Mouse (Mus musculus) CD4-positive helper T cell, adult 2 months (primary cell): Measurements from ENCODE around the gene Itfg2.

Experiments
- DNase-seq: peaks from one replicate; pipeline ENCODE4 v3.0.0-alpha.2; 2012; ENCODE audit warnings: low read depth, missing footprints, low spot score

Itfg2 gene

DNA sequence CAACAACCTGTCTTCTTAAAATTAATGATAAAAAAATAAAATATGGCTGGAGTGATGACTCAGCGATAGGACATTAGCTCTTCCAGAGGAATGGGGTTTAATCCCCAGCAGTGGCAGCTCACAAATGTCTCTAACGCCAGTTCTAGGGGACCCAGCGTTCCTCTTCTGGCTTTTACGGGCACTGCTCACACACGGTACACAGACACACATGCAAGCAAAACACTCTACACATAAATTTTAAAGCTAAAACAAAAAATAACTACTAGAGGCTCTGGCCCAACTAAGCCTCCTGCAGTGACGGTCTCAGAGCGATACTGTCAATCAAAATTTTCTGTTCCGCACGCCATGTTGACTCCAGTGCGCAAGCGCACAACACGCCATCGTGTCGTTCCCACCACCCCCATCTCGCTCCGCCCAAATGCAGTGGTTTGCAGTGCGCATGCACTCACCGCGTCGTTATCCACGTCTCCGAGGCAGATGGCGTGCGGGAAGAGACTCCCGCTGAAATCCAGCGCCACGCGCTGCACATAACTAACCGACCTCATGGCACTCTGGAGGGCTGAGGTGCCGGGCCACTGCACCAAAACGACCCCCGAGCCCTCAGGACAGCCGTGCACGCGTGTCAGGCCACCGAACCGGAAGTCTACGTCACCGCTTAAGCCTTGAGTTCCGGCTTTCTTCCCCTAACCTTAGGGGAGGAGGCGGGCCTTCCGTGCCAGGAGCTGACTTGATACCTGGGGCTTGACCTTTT lies at the start of gene Itfg2:
Gene Itfg2, minus strand, starts transcription at position 663 of the 751 bp plus-strand sequence.
- DNase-seq, result peak; percentile 98

DNA sequence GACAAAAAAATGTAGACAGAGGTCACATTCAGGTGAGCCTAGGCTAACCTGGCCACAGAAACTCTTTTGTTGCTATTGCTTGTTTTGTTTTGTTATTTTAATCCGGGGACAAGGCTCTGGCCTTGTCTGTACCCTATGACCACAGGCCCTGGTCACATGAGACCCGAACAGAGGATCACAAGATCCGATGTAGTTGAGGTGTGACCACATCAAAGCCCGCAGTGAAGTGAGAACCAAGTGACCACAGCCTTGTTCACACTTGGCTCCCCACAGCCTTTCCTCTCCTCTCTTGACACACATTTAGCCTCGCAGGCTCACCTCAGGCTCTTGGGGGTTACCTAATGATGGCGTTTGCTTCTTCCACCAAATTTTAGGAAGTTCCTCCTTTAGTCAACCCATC lies 49.4 kb upstream of the Itfg2 start:
- DNase-seq, result no peak

DNA sequence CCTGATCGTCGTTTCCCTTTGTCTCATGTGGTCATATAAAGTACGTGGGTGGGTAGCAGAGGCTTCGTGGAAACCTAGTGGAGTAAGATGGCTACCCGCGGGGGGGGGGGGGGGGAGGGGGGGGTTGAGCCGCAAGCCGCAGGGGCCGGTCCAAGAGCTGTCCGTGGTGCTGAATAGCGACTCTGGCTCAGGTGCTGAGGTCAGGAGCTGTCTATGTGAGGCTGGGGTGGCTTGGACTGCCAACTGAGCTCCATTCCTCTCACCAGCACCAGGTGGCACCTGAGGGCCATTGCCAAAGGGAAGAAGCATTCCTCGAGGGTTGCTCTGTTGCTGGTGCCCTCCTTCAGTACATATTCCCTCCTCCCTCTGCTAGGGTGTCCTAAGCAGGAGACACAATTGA lies 44.7 kb upstream of the Itfg2 start:
- DNase-seq, result peak; percentile 10

- no peak for DNase-seq
Measured at GRCm38 (mm10) chr6:128467298-128467697, 42.6 kb upstream of the Itfg2 start.

DNA sequence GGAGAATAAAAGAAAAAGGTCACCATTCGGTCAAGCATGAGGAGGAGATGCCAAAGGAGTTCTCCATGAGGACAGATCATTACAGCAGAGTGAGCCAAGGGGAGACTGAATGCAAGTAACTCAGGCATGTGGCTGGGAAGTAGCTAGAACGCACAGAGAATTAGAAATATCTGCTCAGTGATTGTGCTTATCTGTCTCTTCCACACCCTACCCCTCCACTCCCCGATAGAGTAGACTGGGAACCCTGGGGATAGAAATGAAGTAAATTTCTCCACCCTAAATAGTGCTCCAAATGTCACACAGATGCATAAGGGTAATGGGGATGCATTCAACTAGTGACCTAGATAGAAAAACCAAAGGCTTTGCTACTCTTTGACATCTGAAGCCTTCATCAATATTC lies 41.8 kb upstream of the Itfg2 start:
- no peak for DNase-seq

- DNase-seq, result no peak
Measured at GRCm38 (mm10) chr6:128466043-128466442, 41.3 kb upstream of the Itfg2 start.

- DNase-seq, result no peak
Measured at GRCm38 (mm10) chr6:128464996-128465395, 40.3 kb upstream of the Itfg2 start.

DNA sequence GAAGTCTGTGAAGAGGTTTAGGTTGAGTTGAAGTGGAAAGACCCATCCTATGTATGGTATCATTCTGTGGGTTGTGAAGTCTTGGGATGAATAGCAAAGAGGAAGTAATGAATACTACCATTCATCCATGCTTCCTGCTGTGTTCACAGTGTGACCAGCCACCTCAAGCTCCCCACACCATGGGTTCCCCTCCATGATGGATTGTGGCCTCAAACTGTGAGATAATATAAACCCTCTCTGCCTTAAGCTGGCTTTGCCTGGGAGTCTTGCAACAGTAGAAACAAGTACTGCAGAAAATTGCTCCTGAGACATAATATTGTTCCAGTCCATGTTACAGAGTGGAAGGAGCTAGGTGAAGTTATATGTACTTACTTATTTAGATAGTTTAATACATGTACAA lies 36.9 kb upstream of the Itfg2 start:
- no peak for DNase-seq

DNA sequence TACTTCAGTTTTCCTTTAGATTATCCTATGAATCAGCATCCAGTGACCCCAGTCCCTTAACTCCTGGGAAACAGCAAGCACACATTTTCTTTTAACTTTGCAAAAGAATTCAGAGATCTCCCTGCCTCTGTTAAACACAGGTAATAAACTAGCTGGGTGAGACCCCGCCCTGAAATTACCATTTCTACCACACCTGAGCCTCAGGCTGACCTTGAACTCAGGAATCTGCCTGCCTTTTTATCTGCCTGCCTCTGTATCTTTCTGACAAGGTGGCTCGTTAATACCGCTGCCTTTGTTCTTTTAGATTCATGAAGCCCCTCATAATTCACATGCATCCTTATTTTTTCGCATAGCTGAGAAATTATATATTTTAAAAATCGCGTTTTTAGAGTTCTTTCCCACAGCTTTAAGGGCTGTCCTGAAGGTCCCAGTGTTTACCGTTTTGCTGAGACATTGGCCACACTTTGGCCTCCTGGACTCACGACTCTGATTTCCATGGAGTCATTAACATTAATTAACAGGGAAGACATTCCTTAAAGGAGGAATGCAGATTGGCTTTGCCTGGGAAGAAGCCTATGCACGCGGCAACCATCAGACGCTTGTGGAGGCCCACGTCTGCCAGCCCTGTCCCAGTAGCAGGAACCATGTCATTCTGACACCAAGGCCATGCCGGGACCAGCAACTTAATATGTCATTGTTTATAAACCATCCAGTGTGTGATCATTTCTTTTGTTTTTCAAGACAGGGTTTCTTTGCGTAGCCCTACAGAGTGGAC lies 36.2 kb upstream of the Itfg2 start:
- DNase-seq, result no peak

DNA sequence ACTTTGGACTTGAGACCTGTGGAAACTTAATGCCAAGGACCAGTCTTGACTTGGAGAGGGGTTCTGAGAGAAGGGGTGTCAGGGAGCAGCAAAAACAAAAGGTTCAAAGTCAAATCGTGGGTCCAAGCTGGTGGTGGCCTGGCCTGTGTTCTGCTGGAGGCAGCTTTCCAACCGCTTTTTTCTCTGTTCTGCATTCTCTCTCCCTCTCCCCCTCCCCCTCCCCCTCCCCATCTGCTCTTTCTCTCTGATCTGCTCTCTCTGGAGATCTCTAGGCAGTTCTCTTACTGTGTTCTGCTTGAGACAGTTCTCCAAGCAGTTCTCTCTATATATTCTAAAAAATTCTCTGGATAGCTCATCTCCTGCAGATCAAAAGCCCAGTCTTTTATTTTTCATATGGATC lies 35.6 kb upstream of the Itfg2 start:
- DNase-seq, result no peak

DNA sequence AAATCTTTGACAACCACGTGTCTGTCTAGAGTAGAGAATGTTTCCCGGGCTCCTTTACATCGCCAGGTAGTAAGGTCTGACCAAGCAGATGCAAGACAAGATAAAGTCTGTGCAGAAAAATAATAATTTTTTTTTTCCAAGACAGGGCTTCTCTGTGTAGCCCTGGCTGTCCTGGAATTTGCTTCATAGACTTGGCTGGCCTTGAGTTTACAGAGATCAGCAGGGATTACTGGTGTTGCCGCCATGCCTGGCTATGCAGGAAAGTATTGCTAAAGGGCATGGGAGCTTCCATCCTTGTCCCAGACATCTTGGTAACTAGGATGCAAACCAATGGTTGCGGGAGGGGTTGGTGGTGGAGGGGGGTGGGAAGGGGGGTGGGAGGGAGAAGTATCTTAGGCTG lies 32.5 kb upstream of the Itfg2 start:
- no peak for DNase-seq

DNA sequence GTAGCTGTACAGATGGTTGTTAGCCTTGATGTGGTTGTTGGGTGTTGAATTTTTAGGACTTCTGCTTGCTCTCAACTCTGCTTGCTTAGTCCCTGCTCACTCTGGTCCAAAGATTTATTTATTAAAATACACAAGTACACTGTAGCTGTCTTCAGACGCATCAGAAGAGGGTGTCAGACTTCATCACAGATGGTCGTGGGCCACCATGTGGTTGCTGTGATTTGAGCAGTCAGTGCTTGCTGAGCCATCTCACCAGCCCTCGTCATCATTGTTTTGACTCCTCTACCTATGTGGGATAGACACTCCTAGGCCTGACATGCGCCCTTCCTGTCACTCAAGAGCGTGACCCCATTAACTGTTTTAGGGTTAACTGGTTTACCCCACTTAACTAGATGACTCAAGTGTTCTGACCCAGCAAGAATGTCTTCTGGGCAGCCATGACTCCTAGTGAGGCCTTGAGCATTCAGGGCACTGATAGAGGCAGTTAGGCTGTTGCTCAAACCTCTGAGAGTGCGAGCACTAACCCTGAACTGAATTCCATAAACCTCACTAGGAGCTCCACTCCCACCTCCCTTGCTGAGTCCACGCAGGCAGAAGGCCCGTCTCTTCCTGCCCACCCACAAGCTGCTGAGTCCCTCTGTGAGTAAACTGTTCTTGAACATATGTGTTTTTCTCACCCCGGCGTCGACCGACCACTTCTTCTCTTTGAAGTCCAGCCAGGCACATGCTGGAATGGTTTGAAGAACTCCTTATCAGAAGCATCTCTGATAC lies 31.3 kb upstream of the Itfg2 start:
- DNase-seq, result no peak

DNA sequence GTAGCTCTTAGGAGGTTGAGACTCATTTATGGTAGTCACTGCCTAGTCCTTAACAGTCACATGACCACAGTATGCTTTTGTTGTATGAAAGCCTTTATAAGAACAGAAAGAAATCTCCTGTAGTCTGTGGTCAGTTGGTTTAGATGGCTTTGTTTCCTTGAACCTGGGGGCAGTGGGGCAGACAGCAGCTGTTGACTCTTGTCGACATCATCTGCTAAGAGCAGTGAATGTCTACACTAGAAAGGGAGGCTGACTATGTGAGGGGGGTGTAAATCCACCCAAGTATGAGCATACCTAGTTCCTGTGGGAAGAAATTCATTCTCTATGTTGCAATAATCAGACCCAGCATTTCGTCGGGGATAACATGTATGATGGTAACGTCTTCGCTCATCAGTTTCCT lies 22.3 kb upstream of the Itfg2 start:
- DNase-seq, result no peak

DNA sequence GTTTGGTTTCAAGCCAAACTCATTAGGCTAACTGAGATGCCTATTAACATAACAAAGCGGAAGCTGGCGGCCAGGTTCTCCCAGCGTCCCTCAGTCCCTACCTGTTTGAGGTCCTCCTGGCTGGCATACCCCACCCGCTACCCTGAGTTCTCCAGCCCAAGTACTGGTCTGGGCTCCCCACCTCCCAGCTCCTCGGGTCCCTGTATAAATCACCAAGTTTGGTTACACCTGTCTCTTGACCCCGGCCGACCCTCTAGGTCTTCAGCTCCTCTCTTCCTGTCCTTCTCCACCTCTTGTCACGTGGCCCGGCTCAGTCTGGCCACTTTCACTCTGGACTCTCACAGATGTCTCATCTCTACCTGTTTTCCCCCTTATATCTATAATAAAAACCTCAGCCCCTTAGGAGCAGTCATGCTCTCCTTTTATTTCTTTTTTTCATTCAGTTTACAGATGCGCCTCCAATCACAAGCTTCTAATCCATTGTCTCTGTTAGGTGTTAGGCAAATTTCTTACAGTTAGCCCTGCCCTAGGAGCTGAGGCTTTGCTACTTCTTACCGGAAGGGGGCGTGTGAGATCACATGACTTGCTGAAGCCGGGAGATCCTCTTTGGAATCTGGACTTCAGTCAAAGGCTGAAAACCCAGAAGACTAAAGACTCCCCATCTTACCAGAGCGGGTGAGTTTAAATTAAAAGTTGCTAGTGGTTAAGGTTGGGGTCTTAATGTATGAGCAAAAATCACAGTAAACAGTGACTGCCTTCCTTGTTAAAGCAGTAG lies 21.2 kb upstream of the Itfg2 start:
- DNase-seq, result peak; percentile 30

DNA sequence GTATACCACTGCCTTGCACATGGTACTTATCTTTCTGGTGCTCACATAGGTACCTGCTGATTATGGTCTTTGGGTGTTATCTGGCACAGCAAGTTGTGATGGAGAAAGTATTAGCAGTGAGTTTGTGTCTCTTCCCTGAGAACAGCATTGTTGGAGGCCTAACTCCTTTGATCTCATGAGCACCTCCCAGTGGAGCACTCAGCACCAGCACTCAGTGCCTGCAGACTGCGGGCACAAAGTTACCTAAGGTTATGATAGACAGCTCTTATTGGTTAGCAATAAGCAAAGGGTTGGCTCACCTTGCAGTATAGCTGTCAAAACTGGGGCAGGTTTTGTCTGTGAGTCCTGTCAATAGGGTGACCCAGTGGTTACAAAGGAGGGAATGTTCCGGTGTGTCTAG lies 15.5 kb upstream of the Itfg2 start:
- peak; percentile 16 for DNase-seq

GRCm38 (mm10) chr6:128438871-128439341 lies 14.2 kb upstream of the Itfg2 start:
- DNase-seq, result no peak

DNA sequence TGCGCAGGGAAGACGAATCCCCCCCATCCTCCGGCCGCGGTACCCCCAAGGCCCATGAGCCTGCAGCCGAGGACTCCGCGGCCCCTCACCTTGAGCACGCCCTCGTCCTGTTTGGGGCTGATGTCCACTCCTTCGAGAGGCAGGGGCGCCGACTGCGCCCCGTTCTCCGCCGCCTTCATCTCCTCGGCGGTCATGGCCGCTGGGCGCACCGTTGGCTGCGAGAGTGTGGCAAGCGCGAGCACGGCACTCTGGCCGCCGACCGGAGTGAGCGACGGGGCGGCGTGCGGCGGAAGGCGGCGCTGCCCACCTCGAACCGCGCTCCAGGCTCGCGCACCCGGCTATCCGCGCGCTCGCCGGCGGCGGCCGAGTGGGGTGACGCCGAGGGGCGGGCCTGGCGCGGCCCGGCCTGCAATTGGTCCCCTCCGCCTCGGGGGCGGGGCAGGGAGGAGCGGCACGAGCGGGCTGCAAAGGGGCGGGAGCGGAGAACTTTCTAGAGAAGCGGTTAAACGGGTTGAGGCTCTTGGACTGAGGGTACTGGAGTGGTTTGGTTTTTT lies 13.7 kb upstream of the Itfg2 start, which contains the start of gene Fkbp4:
Gene Fkbp4, minus strand, starts transcription at position 361 of the 554 bp plus-strand sequence.
- peak; percentile 93 for DNase-seq

DNA sequence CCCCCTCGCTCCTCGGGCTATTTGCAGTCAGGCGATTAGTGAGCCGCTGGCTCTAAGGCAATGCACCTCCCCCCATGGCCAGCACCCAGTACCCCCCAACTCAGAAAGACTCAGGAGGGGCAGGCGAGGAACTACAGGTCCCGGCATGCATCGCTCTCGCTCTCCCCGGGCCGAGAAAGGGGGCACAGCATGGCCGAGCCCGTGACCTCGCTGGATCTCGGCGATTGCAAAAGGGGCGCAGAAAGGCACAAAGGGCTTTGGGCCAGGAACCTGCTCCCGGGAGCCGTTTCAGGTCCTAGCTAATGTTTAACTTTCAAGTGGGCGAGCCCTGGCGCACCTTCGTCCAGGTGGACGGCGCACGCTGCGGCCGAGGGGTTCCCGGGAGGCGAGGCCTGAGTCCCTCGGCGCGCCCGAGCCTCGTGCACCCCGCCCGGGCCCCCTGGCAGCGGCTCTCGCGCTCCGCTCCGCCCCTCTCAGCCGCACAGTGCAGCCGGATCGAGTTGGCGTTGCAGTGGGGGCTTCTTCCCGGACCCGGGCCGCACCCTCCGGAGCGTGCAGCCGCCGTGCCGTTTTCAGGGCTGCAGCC lies 13.1 kb upstream of the Itfg2 start:
- DNase-seq, result peak; percentile 49

- DNase-seq, result no peak
Measured at GRCm38 (mm10) chr6:128437288-128437687, 12.6 kb upstream of the Itfg2 start.

DNA sequence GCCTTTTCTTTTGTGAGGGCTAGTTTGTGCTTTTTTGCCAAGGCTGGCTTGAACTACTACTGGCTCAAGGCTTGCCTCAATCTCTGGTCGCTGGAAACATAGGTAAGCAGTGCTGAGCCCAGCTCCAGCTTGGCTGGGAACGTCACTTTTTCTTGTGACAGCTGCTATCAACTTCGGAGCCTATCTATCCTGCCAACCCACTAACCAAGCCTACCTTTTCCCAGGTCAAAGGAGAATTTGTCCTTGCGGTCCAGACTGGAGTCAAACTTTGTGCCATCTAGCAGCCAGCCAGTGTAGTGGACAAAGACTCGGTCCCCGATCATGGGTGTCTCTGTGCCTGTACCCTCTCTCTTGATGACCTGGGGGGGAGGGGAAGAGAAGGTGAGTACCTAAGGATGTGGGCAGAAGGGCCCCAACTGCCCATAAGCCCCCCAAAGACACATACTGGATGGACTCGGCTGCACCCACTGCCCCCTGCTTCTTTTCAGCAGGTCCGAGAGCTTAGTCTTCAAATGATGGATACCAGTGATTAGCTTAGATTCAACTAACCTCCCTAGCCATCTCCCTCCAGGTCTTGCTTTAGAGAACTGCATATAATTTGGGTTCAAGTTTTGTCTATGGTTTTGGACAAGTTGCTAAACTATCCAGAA lies 11.8 kb upstream of the Itfg2 start:
- no peak for DNase-seq
